Mouse (Mus musculus) kidney, adult 2 months (tissue): ENCODE data around the gene Bloc1s3.

Source experiments
- CTCF ChIP-seq: fragments of 200-500 bp; conservative IDR thresholded peaks from 2 replicates; pipeline ENCODE4 v1.5.1; 2011; ENCODE audit warnings: low read depth, mild to moderate bottlenecking, control low read depth, low read length, moderate library complexity, mixed read lengths; ENCODE audit not compliant: insufficient read depth, insufficient read length
- POLR2A ChIP-seq: fragments of 200-500 bp; IDR thresholded peaks from one replicate; pipeline ENCODE4 v1.6.1; 2011; ENCODE audit warnings: low read depth, low read length, control low read depth

- TF ChIP-seq POLR2A (no peak), CTCF (no peak)
Measured at GRCm38 (mm10) chr7:19477624-19478384, 30.4 kb downstream of the Bloc1s3 start.
